Mouse (Mus musculus) right cerebral cortex, postnatal 36 days (tissue): ENCODE measurements around the gene Rapgef2.
A peak's percentile ranks its signal among the peaks of the same experiment; 100 is the strongest.
"Not testable (repeated sequence)": the region's sequence is repeated elsewhere in the genome, so short reads cannot be mapped to it uniquely, and the experiment has no call there.

Experiments used
- DNase-seq, 2 experiments: peaks; one replicate each; pipeline ENCODE4 v3.0.0; 2022; ENCODE audit warnings: low spot score in 2 of 2, mixed read lengths in 1 of 2

Rapgef2 gene

GRCm38 (mm10) chr3:79100831-79101230 is 185.5 kb downstream of the Rapgef2 start:
- DNase-seq = no peak

GRCm38 (mm10) chr3:79089091-79089490 is 197.2 kb downstream of the Rapgef2 start:
- DNase-seq = no peak

- DNase-seq = no peak
Measured at GRCm38 (mm10) chr3:79088461-79088860, 197.9 kb downstream of the Rapgef2 start.

- no peak for DNase-seq
Measured at GRCm38 (mm10) chr3:79086282-79086681, 200.0 kb downstream of the Rapgef2 start.

GRCm38 (mm10) chr3:79083881-79084280 is 202.4 kb downstream of the Rapgef2 start:
- no peak for DNase-seq

GRCm38 (mm10) chr3:79083030-79083429 is 203.3 kb downstream of the Rapgef2 start:
- no peak for DNase-seq

GRCm38 (mm10) chr3:79079076-79079475 is 207.2 kb downstream of the Rapgef2 start:
- DNase-seq = no peak

GRCm38 (mm10) chr3:79074970-79075369 is 211.3 kb downstream of the Rapgef2 start:
- DNase-seq = no peak

- DNase-seq = no peak
Measured at GRCm38 (mm10) chr3:79073541-79074244, 212.6 kb downstream of the Rapgef2 start.

GRCm38 (mm10) chr3:79071561-79071960 is 214.8 kb downstream of the Rapgef2 start:
- peak in 1 of 2 experiments; percentile 29 for DNase-seq

GRCm38 (mm10) chr3:79069891-79070290 is 216.4 kb downstream of the Rapgef2 start:
- DNase-seq = no peak

GRCm38 (mm10) chr3:79068976-79069375 is 217.3 kb downstream of the Rapgef2 start:
- DNase-seq = no peak

- DNase-seq = peak in 1 of 2 experiments; percentile 45
Measured at GRCm38 (mm10) chr3:79066455-79067055, 219.8 kb downstream of the Rapgef2 start.

- no peak for DNase-seq
Measured at GRCm38 (mm10) chr3:79064096-79064495, 222.2 kb downstream of the Rapgef2 start.

GRCm38 (mm10) chr3:79061426-79061825 is 224.9 kb downstream of the Rapgef2 start:
- DNase-seq = no peak

- DNase-seq = not testable (repeated sequence)
Measured at GRCm38 (mm10) chr3:79058491-79058890, 227.8 kb downstream of the Rapgef2 start.

GRCm38 (mm10) chr3:79045251-79045650 is 241.1 kb downstream of the Rapgef2 start:
- DNase-seq = no peak

GRCm38 (mm10) chr3:79042973-79043372 is 243.3 kb downstream of the Rapgef2 start:
- no peak for DNase-seq

- no peak for DNase-seq
Measured at GRCm38 (mm10) chr3:79039666-79040450, 246.5 kb downstream of the Rapgef2 start.

GRCm38 (mm10) chr3:79039008-79039407 is 247.3 kb downstream of the Rapgef2 start:
- DNase-seq = no peak

- DNase-seq = no peak
Measured at GRCm38 (mm10) chr3:79034457-79034856, 251.9 kb downstream of the Rapgef2 start.

- no peak for DNase-seq
Measured at GRCm38 (mm10) chr3:79030855-79031254, 255.5 kb downstream of the Rapgef2 start.
